Mouse (Mus musculus) gastrocnemius, postnatal 4 days (tissue): ENCODE measurements around the gene St7. TPM values are rescaled to one million over a fixed set of nuclear protein-coding genes. Genes with fewer than 3 reads are reported as not detected.
A peak's percentile ranks its signal among the peaks of the same experiment; 100 is the strongest.

Experiments used
- DNase-seq, 2 experiments: peaks; one replicate each; pipeline ENCODE4 v3.0.0; 2021 to 2022; ENCODE audit warnings: low spot score in 2 of 2, mixed read lengths in 2 of 2
- total RNA-seq, 2 experiments: library from RNA; stranded (reverse); gene quantifications; 2 replicates each; pipeline ENCODE4 v1.2.3; 2021

Gene St7
- total RNA-seq, 2 experiments from 2014 or later: 17.4 to 18.3 TPM

- DNase-seq: no peak
These were observed 118.3 kb downstream of the St7 start for GRCm38 (mm10) chr6:17811063-17811462.

GRCm38 (mm10) chr6:17811531-17811930 is 118.8 kb downstream of the St7 start:
- DNase-seq: no peak

DNA sequence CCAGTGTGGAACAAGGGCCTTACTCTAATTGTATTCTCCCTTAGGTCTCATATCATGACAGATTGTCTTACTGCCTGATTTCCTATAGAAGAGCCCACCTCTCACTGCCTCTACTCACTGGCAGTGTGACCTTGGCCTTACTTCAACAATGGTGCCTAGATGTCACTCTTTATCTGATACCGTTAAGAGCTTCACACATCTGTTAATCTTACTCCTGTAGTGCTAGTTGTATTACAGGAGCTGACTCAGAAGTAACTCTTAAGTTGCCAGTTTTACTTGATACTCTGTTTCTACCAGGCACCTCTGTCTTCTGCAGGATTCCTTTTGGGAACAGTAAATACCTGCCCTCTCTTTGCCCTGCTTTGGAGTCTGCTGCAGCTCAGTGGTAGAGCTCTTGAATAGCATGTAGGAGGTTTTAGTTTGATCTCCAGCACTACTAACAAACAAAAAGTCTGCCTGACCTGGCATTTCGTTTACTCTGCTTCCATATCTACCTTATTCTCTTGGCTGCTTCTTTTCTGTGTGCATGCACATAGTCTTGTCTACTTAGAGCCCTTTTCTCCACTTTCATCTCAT is 121.4 kb downstream of the St7 start:
- no peak for DNase-seq

DNA sequence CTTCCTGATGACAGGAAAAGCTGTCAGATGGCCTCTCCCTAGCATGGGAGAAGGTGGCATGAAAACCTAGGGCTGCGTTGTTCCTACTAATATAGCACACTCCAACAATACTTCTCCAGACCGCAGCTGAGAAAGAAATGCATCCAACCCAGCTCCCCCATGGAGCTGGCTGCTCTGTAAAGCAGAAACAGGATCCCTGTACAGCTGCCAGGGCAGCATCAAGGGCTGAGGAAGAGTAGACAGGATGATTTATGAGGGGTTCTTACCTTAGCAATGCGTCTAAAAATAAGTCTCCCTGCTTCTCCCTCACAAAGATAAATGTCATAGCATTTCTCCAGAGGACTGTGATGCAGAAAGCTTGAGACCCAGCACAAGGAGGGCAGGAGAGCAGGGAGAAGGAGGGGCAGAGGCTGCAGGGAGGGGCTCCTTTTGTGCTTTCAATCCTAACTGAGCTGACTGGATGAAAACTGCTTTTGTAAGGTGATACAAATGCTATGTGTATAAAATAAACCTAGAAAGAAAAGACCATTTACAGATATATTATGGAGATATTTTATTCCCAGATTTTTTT is 124.2 kb downstream of the St7 start:
- DNase-seq: no peak

DNA sequence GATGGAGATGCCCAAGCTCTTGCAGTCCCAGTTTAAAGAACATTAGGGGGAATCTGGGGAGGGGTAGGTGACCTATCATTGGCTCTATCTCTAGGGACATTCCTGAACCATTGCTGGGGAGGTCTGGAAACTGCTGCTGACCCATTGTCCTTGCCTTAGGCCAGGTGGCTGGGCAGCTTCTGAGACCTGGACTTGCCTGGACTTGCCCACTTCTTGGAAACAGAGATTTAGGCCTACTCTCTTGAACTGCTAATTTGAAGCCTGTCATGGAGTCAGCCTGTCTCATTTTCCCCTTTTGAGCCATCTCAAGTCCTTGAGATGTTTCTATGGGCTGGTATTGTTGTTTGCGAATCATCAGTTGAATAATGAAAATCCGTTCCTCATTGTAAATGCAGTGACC is 130.9 kb downstream of the St7 start:
- no peak for DNase-seq

DNA sequence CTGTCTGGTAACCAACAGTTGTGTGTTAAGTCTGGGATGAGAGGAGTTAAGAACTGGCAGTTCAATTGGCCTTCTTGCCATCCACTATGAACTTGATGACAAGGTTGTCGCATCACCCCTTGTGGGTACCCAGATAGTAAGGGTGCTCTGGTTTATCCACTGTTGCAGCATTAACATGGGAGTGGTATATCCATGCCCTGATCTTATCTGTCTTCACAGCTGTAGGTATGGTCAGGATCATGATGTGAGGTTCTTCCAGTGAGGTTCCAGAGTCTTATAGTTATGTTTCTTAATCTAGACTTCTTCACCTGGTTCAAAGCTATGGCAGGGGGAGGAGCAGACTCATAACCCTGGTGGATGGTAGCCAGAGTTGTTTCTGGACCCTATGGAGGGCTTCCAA is 132.0 kb downstream of the St7 start:
- no peak for DNase-seq

DNA sequence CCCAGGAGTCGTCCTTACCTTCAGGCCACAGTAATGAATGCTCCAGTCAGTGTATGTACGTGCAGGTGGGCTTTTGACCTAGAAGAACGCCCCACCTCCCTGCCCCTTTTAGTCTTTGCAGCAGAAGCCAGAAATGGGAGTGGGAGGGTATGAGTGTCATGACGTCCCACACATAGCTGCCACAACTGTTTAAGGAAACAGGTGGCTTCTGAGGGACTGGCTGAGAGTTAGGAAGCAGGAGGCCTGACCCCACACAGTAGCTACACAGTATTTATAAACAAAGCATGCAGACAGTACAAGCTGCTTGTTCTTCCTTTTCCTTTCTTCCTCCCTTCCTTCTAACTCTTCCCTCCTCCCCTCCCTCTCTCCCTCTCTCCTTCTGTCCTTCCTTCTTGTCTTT is 135.6 kb downstream of the St7 start:
- DNase-seq: no peak

DNA sequence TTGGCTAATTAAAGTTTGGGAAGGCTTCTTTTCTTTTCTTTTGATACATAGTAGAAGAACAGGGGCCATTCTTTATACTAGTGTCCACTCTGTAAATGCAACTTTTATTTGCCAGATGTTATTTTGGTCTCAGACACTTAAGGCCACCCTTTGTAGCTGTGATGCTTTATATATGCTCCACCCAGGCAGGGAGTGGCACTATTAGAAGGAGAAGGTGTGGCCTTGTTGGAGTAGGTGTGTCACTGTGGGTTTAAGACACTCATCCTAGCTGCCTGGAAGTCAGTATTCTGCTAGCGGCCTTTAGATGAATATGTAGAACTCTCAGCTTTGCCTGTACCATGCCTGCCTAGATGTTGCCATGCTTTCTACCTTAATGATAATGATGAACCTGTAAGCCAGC is 137.2 kb downstream of the St7 start:
- no peak for DNase-seq

DNA sequence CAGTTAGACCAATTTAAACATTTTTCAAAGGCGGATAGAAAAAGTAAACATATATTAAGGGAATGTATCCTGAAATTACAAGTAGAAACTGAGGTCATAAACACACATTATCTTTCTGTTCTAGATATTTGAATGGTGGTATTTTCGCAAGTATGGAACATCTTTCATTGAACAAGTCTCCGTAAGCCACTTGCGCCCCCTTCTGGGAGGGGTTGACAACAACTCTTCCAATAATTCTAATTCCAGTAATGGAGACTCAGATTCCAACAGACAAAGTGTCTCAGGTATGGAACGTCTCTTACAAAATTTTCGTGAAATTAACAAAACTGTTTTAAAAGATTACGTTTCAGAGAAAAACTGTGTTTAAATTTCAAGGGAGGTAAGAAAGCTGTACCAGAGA is 141.8 kb downstream of the St7 start:
- peak; percentile 52 to 74 for DNase-seq

DNA sequence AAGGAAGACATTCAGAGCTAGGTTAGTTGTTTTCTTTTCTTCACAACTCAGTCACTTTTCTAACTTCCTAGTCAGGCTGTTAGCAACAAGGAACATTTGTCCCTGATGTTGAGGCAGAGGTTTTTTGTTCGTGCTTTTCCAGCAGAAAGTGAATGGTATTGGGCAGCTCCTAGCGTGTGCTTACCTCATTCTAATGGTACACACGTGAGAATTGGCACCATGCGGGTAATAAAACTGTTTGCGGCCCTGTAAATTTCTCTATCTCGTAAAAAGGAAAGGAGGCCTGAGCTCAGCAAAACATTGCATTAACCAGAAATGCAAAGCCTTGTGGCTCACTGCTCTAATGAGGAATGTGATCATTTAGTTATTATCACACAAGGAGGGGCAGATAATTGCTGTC is 143.0 kb downstream of the St7 start:
- DNase-seq: no peak

DNA sequence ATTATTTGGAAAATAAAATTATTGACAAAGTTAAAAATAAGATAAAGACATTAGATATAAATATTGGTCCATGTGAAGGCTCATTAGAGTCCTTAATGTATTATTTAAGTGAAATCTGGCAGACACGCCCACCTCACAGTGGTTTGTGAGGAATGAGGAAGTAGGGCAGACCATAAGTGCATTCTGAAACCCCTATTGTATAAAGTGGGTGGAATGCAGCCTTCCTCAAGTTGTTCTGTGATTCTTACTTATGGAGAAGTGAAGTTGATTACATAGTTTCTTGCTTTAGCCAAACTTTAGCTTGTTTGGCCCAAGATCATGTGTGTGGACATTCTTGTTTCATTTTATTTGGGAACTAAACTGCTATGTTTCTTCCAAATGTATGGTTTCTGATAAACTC is 144.9 kb downstream of the St7 start:
- DNase-seq: no peak

DNA sequence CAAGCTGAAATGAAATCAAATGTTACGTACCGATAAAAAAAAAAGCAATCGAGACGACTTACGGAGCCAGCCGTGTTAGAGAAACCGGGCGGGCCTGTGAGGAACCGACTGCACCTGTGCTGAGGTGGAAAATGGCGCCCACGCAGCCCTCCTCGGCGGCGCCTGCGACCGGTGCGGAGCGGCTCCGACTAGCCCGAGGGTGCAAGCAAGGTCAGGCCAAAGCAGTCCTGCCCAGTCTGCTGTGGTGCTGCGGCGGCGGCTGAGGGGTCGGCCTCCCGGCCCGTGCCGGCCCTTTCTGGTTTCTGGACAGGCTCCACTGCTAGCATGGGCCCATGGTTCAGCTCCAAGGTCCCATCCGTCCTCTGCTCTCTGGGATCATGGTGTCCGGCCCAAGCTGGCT is 147.7 kb downstream of the St7 start:
- DNase-seq: no peak

DNA sequence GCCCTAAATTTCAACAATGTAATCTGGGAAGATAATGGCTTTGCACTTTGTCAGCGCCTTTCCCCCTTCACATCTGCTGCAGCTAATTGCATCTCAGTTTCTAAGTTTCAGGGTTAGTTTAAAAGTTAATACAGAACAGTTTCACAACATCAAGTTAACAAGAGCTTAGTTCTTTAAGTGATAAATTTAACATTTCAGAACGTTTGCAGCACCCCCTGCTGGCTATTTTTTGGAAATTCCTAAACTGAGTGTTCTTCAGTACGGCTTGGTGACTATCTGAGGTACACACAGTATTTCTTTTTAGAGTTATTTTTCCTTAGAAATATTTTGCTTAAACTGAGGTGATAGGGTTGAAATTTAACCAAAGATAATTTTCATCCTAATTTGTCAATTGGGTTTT is 150.0 kb downstream of the St7 start:
- DNase-seq: peak in 1 of 2 experiments; percentile 27

DNA sequence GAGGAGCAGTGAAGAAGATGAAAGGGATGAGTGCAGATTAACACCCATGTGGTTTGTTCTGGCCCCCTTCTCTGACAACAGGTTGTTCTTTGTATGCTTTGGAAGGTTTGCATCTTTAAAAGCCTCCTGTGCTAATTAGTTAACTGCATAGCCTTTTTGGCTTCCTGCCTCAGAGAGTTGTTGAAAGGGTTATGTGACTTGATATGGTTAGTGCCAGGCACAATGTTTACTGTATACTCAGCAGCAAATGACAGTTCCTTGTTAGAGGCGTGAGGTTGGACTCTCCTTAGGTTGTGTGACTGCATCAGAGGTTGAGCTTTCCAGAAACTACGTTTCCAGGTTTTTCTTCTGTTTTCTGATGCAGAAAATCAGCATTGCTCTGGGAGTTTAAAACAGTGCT is 158.6 kb downstream of the St7 start:
- DNase-seq: no peak

- no peak for DNase-seq
These were observed 161.0 kb downstream of the St7 start for GRCm38 (mm10) chr6:17853587-17854274.

GRCm38 (mm10) chr6:17855616-17856015 is 162.9 kb downstream of the St7 start:
- no peak for DNase-seq

DNA sequence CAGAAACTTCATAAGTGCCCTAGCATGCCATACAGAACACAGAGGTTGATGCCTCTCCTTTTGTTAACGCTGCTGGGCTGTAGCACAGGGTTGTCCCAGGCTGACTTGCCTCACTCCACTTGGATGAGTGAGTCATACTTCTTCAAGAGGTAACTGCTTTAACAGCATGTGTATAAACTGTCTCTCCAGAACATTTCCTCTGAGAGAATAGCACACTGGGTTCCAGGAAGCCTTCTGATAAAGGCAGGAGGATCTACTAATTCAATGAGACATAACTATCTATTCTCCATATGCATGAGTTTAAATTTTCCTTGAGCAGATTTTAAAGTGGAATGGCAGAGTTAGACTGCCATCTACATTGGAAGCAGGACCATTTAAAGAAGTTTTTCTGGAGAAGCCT is 166.8 kb downstream of the St7 start:
- no peak for DNase-seq

DNA sequence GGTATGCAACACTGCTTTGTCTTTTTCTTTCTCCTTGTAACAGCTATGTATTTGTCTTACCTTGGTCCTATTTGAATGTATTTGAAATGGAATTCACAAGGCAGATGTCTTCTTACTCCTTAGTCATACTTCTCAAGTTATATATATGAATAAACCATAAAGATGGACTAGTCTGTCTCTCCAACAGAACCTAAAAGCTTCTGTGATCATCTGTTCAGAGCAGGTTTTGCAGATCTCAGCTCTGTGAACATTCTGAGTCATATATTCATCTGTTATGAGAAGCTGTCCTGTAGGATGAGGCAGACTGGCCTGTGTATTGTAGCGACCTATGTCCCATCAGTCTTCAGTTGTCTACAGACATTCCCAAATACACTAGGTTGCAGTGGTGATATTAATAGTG is 167.7 kb downstream of the St7 start:
- DNase-seq: no peak

GRCm38 (mm10) chr6:17867796-17868195 is 175.1 kb downstream of the St7 start:
- DNase-seq: no peak

DNA sequence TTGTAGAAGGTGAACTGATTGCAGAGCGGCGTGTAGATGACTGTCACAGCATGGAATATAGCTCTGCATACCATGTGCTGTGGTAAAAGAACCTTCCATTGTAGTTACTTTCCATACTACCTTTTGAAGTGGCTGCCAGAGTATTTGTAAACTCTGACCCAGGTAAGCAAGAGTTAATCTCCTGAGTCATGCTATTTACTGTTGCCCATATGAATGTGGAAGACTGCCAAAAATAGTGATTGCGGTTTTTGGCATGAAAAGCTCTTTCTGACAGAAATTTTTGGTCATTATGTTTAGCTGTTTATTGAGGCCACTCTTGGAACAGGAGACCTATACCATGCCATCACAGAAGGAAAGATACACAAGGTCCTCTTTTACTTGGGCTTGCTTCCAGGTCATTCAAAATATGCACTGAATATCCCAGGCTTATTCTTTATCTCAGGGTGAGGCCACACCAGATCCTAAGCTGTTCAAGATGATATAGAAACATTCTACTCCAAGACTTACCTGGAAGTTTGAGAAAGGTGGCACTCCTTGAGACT is 179.2 kb downstream of the St7 start:
- no peak for DNase-seq

- DNase-seq: no peak
These were observed 182.9 kb downstream of the St7 start for GRCm38 (mm10) chr6:17875606-17876005.

- DNase-seq: no peak
These were observed 183.4 kb downstream of the St7 start for GRCm38 (mm10) chr6:17876023-17876613.
